Mouse (Mus musculus): Measurements from ENCODE around the gene Gbp7.

- TF ChIP-seq CTCF (IDR thresholded peaks at IDR 0.05; ENCODE audit: insufficient read depth, low read depth, low read length) (no peak), POLR2A (IDR thresholded peaks at IDR 0.05; ENCODE audit: insufficient read depth, low read depth, low read length) (no peak)
Observed at GRCm38 (mm10) chr3:142529597-142529996, 545 bp upstream of the Gbp7 start.

All from olfactory bulb, adult 2 months (tissue).